Mouse (Mus musculus): ENCODE measurements around the gene Sulf2. TPM values are rescaled to one million over a fixed set of nuclear protein-coding genes. Genes with fewer than 3 reads are reported as not detected.

Sulf2 gene
- polyA plus RNA-seq, 1 experiment: 20.0 TPM

- H3K27ac ChIP-seq (ENCODE audit: insufficient read depth, low read length): no peak overlapping the region
- H3K4me1 ChIP-seq (ENCODE audit: control insufficient read depth, insufficient read depth, insufficient read length): no peaks in the 10 kb centered on the region; the same call in 1 of the 2 replicates
- H3K4me3 ChIP-seq (ENCODE audit: extremely low read depth, insufficient read depth, insufficient read length): no peak overlapping the region
- 90% methylated on average over 21 of the region's 21 CpGs for WGBS
- no peak for DNase-seq (ENCODE audit: low read depth in 1 of 2, low spot score in 2 of 2)
- no peaks in the 10 kb centered on the region for H3K27me3 ChIP-seq (ENCODE audit: control insufficient read depth, insufficient read depth, low read length)
- H3K36me3 ChIP-seq (ENCODE audit: control insufficient read depth, insufficient read depth, low read length): no peaks in the 10 kb centered on the region
- TF ChIP-seq CTCF (IDR thresholded peaks at IDR 0.05; ENCODE audit: extremely low read depth, insufficient read depth, insufficient read length, insufficient replicate concordance) (no peak), POLR2A (IDR thresholded peaks at IDR 0.05; ENCODE audit: low read depth, low read length) (no peak)
These were observed 54.9 kb downstream of the Sulf2 start for GRCm38 (mm10) chr2:166100309-166101262.

DNA sequence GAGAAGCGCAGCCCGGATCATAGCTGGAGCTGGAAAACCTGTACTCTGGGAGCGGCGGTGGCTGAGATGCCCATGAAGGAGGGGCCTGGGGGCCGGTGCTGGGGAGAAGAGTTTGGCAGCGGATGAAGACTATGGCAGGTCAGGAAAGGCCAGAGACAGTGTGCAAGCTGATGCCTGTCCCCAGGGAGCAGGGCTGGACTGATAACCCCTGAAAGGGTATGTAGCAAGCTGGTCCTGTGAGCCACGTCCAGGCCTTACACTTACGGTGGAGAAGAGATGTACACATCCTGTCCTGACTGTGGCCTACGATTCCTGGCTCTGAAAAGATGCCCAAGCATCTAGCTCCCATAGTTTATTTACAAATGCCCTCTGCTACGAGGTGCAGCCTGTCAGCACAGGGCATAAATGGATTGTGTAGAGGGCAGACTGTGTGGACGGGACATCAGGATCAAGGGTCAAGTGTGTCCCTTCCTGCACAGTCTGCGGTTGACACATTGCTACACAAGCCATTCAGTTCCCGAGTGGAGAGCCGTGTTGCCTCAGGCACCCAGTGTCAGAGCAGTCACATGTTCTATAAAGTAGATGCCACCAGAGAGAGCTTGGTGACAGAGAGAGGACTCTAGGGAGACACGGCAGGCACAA is 57.0 kb downstream of the Sulf2 start:
- Histone ChIP-seq H3K36me3 (ENCODE audit: control insufficient read depth, insufficient read depth, low read length) (no peaks in the 10 kb centered on the region), H3K27ac (ENCODE audit: insufficient read depth, low read length) (no peak overlapping the region), H3K4me1 (ENCODE audit: control insufficient read depth, insufficient read depth, insufficient read length) (no peaks in the 10 kb centered on the region; the same call in 1 of the 2 replicates), H3K27me3 (ENCODE audit: control insufficient read depth, insufficient read depth, low read length) (no peaks in the 10 kb centered on the region), H3K4me3 (ENCODE audit: extremely low read depth, insufficient read depth, insufficient read length) (no peak overlapping the region)
- no peak for TF ChIP-seq CTCF (IDR thresholded peaks at IDR 0.05; ENCODE audit: extremely low read depth, insufficient read depth, insufficient read length, insufficient replicate concordance)
- DNase-seq (ENCODE audit: low read depth in 1 of 2, low spot score in 2 of 2): no peak
- WGBS: 91% methylated on average over 15 of the region's 15 CpGs

GRCm38 (mm10) chr2:166097443-166098291 is 57.8 kb downstream of the Sulf2 start:
- Histone ChIP-seq H3K27ac (ENCODE audit: insufficient read depth, low read length) (no peak overlapping the region), H3K4me3 (ENCODE audit: extremely low read depth, insufficient read depth, insufficient read length) (no peak overlapping the region), H3K36me3 (ENCODE audit: control insufficient read depth, insufficient read depth, low read length) (no peaks in the 10 kb centered on the region), H3K27me3 (ENCODE audit: control insufficient read depth, insufficient read depth, low read length) (no peaks in the 10 kb centered on the region), H3K4me1 (ENCODE audit: control insufficient read depth, insufficient read depth, insufficient read length) (no peaks in the 10 kb centered on the region; the same call in 1 of the 2 replicates)
- DNase-seq (ENCODE audit: low read depth in 1 of 2, low spot score in 2 of 2): peak; percentile 12 to 31
- WGBS: 73% methylated on average over 18 of the region's 18 CpGs
- TF ChIP-seq POLR2A (IDR thresholded peaks at IDR 0.05; ENCODE audit: low read depth, low read length) (no peak), CTCF (IDR thresholded peaks at IDR 0.05; ENCODE audit: extremely low read depth, insufficient read depth, insufficient read length, insufficient replicate concordance) (peak; percentile 29; the same call in 1 of the 2 replicates)

DNA sequence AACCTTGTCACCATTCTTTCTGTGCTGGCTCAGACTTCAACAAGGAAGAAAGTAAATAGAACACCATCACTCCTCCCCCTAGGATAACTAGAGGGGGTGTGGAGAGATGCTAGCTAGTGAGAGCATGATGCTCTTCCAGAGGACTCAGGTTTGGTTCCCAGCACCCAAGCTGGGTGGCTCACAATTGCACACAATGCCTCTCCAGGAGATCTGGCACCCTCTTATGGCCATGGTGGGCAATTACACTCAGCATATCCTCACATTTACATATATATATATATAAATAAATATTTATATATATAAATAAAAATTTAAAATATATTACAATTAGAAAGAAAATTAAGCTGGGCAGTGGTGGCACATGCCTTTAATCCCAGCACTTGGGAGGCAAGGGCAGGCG is 58.6 kb downstream of the Sulf2 start:
- no peak for TF ChIP-seq POLR2A (IDR thresholded peaks at IDR 0.05; ENCODE audit: low read depth, low read length)
- no peak for TF ChIP-seq CTCF (IDR thresholded peaks at IDR 0.05; ENCODE audit: extremely low read depth, insufficient read depth, insufficient read length, insufficient replicate concordance)
- Histone ChIP-seq H3K4me3 (ENCODE audit: extremely low read depth, insufficient read depth, insufficient read length) (no peak overlapping the region), H3K4me1 (ENCODE audit: control insufficient read depth, insufficient read depth, insufficient read length) (no peaks in the 10 kb centered on the region), H3K36me3 (ENCODE audit: control insufficient read depth, insufficient read depth, low read length) (no peaks in the 10 kb centered on the region), H3K27me3 (ENCODE audit: control insufficient read depth, insufficient read depth, low read length) (no peaks in the 10 kb centered on the region), H3K27ac (ENCODE audit: insufficient read depth, low read length) (no peak overlapping the region)
- 97% methylated on average over 1 of the region's 1 CpGs for WGBS
- DNase-seq (ENCODE audit: low read depth in 1 of 2, low spot score in 2 of 2): no peak

GRCm38 (mm10) chr2:166096300-166096699 is 59.2 kb downstream of the Sulf2 start:
- TF ChIP-seq POLR2A (IDR thresholded peaks at IDR 0.05; ENCODE audit: low read depth, low read length) (no peak), CTCF (IDR thresholded peaks at IDR 0.05; ENCODE audit: extremely low read depth, insufficient read depth, insufficient read length, insufficient replicate concordance) (no peak)
- Histone ChIP-seq H3K36me3 (ENCODE audit: control insufficient read depth, insufficient read depth, low read length) (no peaks in the 10 kb centered on the region), H3K4me3 (ENCODE audit: extremely low read depth, insufficient read depth, insufficient read length) (no peak overlapping the region), H3K27me3 (ENCODE audit: control insufficient read depth, insufficient read depth, low read length) (no peaks in the 10 kb centered on the region), H3K27ac (ENCODE audit: insufficient read depth, low read length) (no peak overlapping the region), H3K4me1 (ENCODE audit: control insufficient read depth, insufficient read depth, insufficient read length) (no peaks in the 10 kb centered on the region)
- no peak for DNase-seq (ENCODE audit: low read depth in 1 of 2, low spot score in 2 of 2)
- 94% methylated on average over 6 of the region's 6 CpGs for WGBS

- no peak for TF ChIP-seq CTCF (IDR thresholded peaks at IDR 0.05; ENCODE audit: extremely low read depth, insufficient read depth, insufficient read length, insufficient replicate concordance)
- TF ChIP-seq POLR2A (IDR thresholded peaks at IDR 0.05; ENCODE audit: low read depth, low read length): no peak
- no peak overlapping the region for H3K27ac ChIP-seq (ENCODE audit: insufficient read depth, low read length)
- 92% methylated on average over 6 of the region's 6 CpGs for WGBS
- H3K36me3 ChIP-seq (ENCODE audit: control insufficient read depth, insufficient read depth, low read length): no peaks in the 10 kb centered on the region
- DNase-seq (ENCODE audit: low read depth in 1 of 2, low spot score in 2 of 2): no peak
- no peaks in the 10 kb centered on the region for H3K27me3 ChIP-seq (ENCODE audit: control insufficient read depth, insufficient read depth, low read length)
- no peaks in the 10 kb centered on the region for H3K4me1 ChIP-seq (ENCODE audit: control insufficient read depth, insufficient read depth, insufficient read length)
- H3K4me3 ChIP-seq (ENCODE audit: extremely low read depth, insufficient read depth, insufficient read length): no peak overlapping the region
These were observed 63.1 kb downstream of the Sulf2 start for GRCm38 (mm10) chr2:166092412-166092811.

All from spleen, adult 2 months (tissue).